Mouse (Mus musculus) embryonic facial prominence, embryonic 12.5 days (tissue): ENCODE results near the gene Spata19. TPM values are rescaled to one million over a fixed set of nuclear protein-coding genes. Genes with fewer than 3 reads are reported as not detected.
A peak's percentile ranks its signal among the peaks of the same experiment; 100 is the strongest.

ENCODE experiments used
- ATAC-seq: fragments of 200-750 bp; cut with Nextera tagmentation; 2 replicates; pipeline ENCODE4 v1.8.0; 2017; ENCODE audit not compliant: insufficient number of reproducible peaks, insufficient read depth, low FRiP score, low TSS enrichment
- H3K27ac ChIP-seq: fragments of 300-500 bp; sonication (generic); 2 replicates; pipeline ENCODE4 v1.5.1; 2016; ENCODE audit warnings: mild to moderate bottlenecking
- H3K27me3 ChIP-seq: fragments of 300-500 bp; sonication (generic); 2 replicates; pipeline ENCODE4 v1.6.1; 2016; ENCODE audit warnings: mild to moderate bottlenecking, moderate library complexity
- H3K36me3 ChIP-seq: fragments of 300-500 bp; sonication (generic); 2 replicates; pipeline ENCODE4 v1.6.1; 2016; ENCODE audit warnings: mild to moderate bottlenecking
- H3K4me1 ChIP-seq: fragments of 300-500 bp; sonication (generic); 2 replicates; pipeline ENCODE4 v1.6.1; 2016
- H3K4me2 ChIP-seq: fragments of 300-500 bp; sonication (generic); replicated peaks from 2 replicates; pipeline ENCODE4 v1.6.1; 2016; ENCODE audit warnings: mild to moderate bottlenecking, moderate library complexity
- H3K4me3 ChIP-seq: fragments of 300-500 bp; sonication (generic); 2 replicates; pipeline ENCODE4 v1.5.1; 2016; ENCODE audit warnings: mild to moderate bottlenecking
- H3K9ac ChIP-seq: fragments of 300-500 bp; sonication (generic); 2 replicates; pipeline ENCODE4 v1.6.1; 2016; ENCODE audit warnings: mild to moderate bottlenecking, moderate library complexity
- H3K9me3 ChIP-seq: fragments of 300-500 bp; sonication (generic); 2 replicates; pipeline ENCODE4 v1.6.1; 2016; ENCODE audit warnings: mild to moderate bottlenecking, moderate library complexity
- WGBS: fragments of 180-500 bp; shearing (Covaris S2); methylation state at CpG from one replicate; pipeline ENCODE4 v1.1.7; 2016; 5-methylcytosine and 5-hydroxymethylcytosine counted together
- polyA plus RNA-seq: library from polyadenylated mRNA; unstranded; fragments of >200 nt; fragmentation: Nextera tagmentation; extraction: Ambion mirVana; gene quantifications from 2 replicates; pipeline ENCODE4 v1.2.1, GENCODE M21; 2016

The Spata19 gene
- polyA plus RNA-seq: not detected in 2 replicates

DNA sequence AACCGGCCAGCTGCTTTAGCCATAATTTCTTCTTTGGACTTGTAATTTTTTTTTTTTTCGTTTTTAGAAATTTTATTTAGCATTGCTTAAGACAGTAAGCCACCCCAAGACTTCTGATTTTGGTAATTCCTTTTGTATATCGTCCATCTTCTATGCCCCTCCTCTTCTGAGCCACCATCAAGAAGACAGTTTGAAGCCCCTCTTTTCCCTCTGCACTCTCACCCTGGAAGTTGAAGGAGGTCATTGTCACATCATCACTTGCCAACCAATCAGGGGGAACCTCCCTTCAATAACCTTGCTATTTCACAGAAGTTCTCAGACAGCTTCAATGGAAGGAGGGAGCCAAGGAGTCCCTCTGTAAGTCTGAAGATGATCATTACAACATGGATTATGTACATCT lies at the start of gene Spata19:
Spata19 (plus strand) TSS at position 301 of the 400 bp plus-strand sequence.
- H3K4me3 ChIP-seq: no peak within 1 kb of the TSS
- no peak for ATAC-seq
- H3K4me2 ChIP-seq: no peak within 1 kb of the TSS
- no peaks in the 10 kb centered on the region for H3K36me3 ChIP-seq
- no peak within 1 kb of the TSS for H3K27ac ChIP-seq
- 78% methylated on average over 3 of the region's 3 CpGs for WGBS
- H3K9ac ChIP-seq: no peak within 1 kb of the TSS
- H3K9me3 ChIP-seq: no peaks in the 10 kb centered on the region
- no peaks in the 10 kb centered on the region for H3K27me3 ChIP-seq
- H3K4me1 ChIP-seq: no peaks in the 10 kb centered on the region

DNA sequence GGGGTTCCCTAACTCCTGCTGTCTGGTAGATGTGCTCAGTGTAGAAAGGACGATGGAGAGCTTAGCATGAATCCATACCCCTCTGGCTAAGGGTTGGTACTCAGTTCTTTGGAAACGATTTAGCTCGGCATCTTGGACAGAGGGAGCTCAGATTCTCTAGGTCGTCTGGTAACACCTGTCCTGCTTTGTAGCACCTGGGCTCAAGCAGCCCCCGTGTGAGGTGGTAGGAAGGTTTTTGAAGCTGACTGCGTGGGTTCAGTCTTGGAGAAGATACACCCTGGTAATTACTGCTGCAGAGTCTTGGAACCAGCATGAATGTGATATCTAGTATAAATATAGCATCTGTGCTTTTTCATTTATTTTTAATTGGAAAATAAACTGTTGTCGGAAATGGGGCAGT lies 43.5 kb upstream of the Spata19 start:
- no peaks in the 10 kb centered on the region for H3K4me1 ChIP-seq
- H3K9me3 ChIP-seq: no peaks in the 10 kb centered on the region
- no peak overlapping the region for H3K4me3 ChIP-seq
- no peak for ATAC-seq
- 83% methylated on average over 7 of the region's 7 CpGs for WGBS
- H3K9ac ChIP-seq: no peak overlapping the region
- no peaks in the 10 kb centered on the region for H3K36me3 ChIP-seq
- no peak overlapping the region for H3K27ac ChIP-seq
- no peaks in the 10 kb centered on the region for H3K27me3 ChIP-seq
- H3K4me2 ChIP-seq: no peak overlapping the region

DNA sequence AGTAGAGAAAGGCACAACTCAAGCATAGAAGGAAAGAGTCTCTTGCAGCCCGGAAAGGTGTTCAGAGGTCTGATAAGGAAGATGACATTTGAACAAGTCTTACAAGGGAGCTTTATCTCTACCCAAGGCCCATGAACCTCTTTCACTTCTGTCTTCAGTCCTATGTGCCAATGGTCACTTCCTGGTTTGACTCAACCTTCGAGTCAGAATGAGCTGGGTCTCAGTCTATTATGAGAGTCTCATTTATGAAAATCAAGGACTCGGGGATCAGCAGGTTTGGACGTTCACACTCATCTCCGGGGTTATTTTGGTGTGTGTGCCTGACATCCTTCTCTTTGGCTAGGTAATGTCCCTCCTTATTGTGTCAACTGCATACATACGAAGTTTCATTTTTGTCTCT lies 38.7 kb upstream of the Spata19 start:
- no peak overlapping the region for H3K4me3 ChIP-seq
- 88% methylated on average over 6 of the region's 6 CpGs for WGBS
- no peaks in the 10 kb centered on the region for H3K27me3 ChIP-seq
- no peaks in the 10 kb centered on the region for H3K36me3 ChIP-seq
- ATAC-seq: no peak
- H3K9me3 ChIP-seq: no peaks in the 10 kb centered on the region
- H3K4me2 ChIP-seq: no peak overlapping the region
- H3K27ac ChIP-seq: no peak overlapping the region
- no peak overlapping the region for H3K9ac ChIP-seq
- H3K4me1 ChIP-seq: no peaks in the 10 kb centered on the region

DNA sequence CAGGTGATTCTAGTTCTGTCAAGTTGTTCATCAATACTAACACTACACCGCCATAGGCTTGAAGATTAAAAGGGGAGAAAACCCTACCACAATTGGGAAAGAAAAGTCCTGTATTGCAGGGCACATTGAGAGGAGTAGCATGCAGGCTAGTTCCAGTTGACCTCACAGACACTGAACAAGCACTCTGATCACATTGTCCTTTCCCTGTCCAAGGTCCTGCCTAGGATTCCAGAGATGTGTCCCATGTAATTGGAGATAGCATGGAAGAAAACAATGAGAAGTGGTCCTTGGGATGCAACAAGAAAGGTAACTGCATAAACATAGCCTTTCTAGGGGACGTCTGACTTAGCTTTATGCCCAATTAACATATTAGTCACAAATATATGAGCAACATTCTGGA lies 29.4 kb upstream of the Spata19 start:
- Histone ChIP-seq H3K9ac (no peak overlapping the region), H3K27me3 (no peaks in the 10 kb centered on the region), H3K4me1 (0 out of 2 replicates have a peak, but pooled peaks cover 3% of the 10 kb centered on the region), H3K36me3 (no peaks in the 10 kb centered on the region), H3K4me3 (no peak overlapping the region), H3K9me3 (no peaks in the 10 kb centered on the region), H3K27ac (no peak overlapping the region), H3K4me2 (no peak overlapping the region)
- ATAC-seq: no peak
- 63% methylated on average over 2 of the region's 2 CpGs for WGBS

DNA sequence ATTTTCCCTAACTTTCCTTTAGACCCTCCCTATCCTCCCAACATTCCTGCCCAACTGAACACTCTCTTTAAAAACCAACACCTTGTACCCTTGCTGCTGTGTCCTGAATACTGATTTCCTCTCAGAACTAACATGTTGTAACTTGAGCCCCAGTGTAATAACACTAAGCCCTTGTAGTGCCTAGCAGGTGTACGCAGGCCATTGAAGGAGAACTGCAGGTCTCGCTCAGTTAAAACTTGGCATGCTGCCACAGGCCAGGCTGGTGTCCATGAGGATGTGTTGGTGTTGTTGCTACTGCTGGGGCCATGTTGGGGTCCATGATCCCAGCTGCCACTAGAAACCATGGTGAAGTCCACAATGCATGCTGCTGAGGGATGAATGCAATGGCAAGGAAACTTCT lies 27.5 kb upstream of the Spata19 start:
- no peak for ATAC-seq

DNA sequence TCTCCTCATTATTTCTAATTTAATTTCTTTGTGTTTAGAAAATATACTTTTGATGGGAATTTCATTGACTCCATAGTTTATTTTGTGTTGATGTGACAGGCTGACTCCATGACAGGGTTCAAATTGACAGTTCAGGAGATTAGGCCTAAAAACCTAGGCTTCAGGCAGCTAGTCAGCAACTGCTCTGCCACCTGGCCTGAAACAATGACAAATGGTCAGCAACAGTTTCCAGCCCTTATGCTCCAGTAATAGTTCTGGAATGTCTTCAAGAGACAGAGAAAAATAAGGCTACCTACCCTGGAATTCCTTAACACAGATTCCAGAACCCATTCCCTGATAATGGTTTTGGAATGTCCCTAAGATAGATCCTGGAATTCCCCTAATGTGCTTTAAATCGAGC lies 20.9 kb upstream of the Spata19 start:
- Histone ChIP-seq H3K27ac (no peak overlapping the region), H3K9me3 (no peaks in the 10 kb centered on the region), H3K27me3 (no peaks in the 10 kb centered on the region), H3K9ac (no peak overlapping the region), H3K4me3 (no peak overlapping the region), H3K4me2 (no peak overlapping the region), H3K36me3 (no peaks in the 10 kb centered on the region), H3K4me1 (no peaks in the 10 kb centered on the region)
- ATAC-seq: no peak
- 68% methylated on average over 1 of the region's 1 CpGs for WGBS

More for the DNA sequence above, 27.5 kb upstream of the Spata19 start:
- Histone ChIP-seq H3K9ac (no peak overlapping the region), H3K4me3 (no peak overlapping the region), H3K4me2 (no peak overlapping the region), H3K27me3 (no peaks in the 10 kb centered on the region), H3K36me3 (no peaks in the 10 kb centered on the region), H3K4me1 (0 out of 2 replicates have a peak, but pooled peaks cover 3% of the 10 kb centered on the region), H3K9me3 (no peaks in the 10 kb centered on the region), H3K27ac (no peak overlapping the region)
- WGBS: 66% methylated on average over 2 of the region's 2 CpGs

DNA sequence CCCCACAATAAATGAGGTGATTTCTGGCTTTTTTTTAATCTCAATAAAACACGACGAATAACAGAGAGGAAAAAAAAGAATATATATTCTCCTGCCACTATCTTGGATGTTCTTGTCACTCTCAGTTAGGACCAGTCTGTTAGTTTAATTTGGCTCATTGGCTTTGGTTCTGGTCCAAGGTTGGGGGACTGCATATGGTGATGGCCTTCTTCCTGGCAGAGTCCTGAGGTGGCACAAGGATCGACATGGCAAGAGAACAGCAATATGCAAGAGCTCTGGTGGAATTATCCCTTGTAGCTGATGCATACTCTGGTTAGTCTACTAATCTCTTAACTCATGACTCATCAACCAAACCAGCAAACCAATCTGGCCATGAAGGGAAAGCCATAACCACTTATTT lies 9.6 kb upstream of the Spata19 start:
- no peaks in the 10 kb centered on the region for H3K36me3 ChIP-seq
- WGBS: 80% methylated on average over 3 of the region's 3 CpGs
- H3K4me1 ChIP-seq: no peaks in the 10 kb centered on the region
- no peak overlapping the region for H3K27ac ChIP-seq
- ATAC-seq: no peak
- no peak overlapping the region for H3K4me3 ChIP-seq
- no peaks in the 10 kb centered on the region for H3K9me3 ChIP-seq
- no peak overlapping the region for H3K4me2 ChIP-seq
- no peak overlapping the region for H3K9ac ChIP-seq
- no peaks in the 10 kb centered on the region for H3K27me3 ChIP-seq

DNA sequence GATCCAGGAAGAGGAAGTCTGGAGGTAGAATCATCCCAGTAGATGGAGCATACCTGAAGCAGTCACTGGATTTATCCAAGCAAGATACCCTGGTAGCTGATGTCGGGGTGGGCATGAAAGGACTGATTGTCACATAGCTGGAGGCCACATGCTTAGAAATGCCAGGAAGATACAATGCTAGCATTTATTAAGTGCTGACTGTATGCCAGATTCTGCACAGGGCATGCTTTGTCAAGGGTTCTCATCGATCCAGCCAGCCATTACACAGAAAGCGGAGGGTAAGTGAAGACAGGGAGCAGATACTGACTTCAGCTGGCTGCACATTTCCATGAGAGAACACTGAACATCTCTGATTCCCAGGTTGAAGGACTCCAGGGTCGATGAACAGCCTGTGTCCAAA lies 4.6 kb downstream of the Spata19 start:
- Histone ChIP-seq H3K36me3 (no peaks in the 10 kb centered on the region), H3K27ac (no peak overlapping the region), H3K27me3 (no peaks in the 10 kb centered on the region), H3K9me3 (no peaks in the 10 kb centered on the region), H3K9ac (no peak overlapping the region), H3K4me2 (no peak overlapping the region), H3K4me3 (no peak overlapping the region), H3K4me1 (no peaks in the 10 kb centered on the region)
- 72% methylated on average over 4 of the region's 4 CpGs for WGBS
- ATAC-seq: no peak

DNA sequence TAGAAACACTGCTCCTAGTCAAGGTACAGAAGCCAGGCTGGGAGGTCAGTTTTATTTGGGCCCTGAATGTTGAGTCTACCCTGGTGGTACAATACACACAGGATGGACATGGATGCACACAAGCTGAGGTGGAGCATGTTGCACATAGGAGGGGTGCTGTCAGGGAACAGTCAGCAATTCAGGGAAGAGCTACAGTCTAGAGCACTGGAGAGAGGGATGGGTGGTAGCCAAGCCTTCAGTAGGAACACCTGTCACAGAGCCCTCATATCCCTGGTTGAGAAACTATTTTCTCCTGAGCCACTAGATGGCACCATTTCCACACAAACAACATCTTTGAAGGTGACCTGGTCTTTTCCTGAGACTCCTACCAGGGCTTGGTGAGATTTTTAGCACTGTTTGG lies 13.1 kb downstream of the Spata19 start:
- ATAC-seq: 0 out of 2 replicates have a peak, but pooled peaks have one; percentile 36
- Histone ChIP-seq H3K36me3 (no peaks in the 10 kb centered on the region), H3K4me2 (no peak overlapping the region), H3K27me3 (no peaks in the 10 kb centered on the region), H3K9me3 (no peaks in the 10 kb centered on the region), H3K27ac (no peak overlapping the region), H3K4me1 (peaks cover 4% of the 10 kb centered on the region; the same call in 1 of the 2 replicates), H3K9ac (no peak overlapping the region), H3K4me3 (no peak overlapping the region)

DNA sequence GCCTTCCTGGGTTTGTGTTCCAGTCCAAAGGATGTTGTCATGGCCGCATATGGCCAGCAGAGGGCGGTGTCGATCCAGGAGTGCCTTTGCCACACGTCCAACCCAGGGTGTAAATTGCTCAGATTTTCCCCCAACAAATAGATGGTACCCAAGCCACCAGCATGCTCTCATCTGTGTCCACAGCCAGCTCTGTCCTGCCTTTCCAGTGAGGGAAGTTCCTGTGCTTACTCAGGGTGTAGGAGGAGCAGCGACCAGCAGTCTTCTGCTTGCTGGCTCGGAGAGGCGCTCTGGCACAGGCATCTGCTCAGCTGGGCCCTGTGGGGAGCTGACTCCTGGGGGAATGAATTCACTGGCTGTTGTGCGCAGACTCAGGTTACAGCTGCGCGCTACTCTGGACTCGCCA lies 17.5 kb downstream of the Spata19 start:
- peak; percentile 78 for ATAC-seq
- Histone ChIP-seq H3K27ac (no peak overlapping the region), H3K4me1 (peaks cover 4% of the 10 kb centered on the region; the same call in 1 of the 2 replicates), H3K4me3 (no peak overlapping the region), H3K27me3 (peaks cover 7% of the 10 kb centered on the region; the same call in 1 of the 2 replicates), H3K9me3 (no peaks in the 10 kb centered on the region), H3K36me3 (no peaks in the 10 kb centered on the region), H3K4me2 (peak overlapping the region; percentile 39), H3K9ac (no peak overlapping the region)
- WGBS: 2% methylated on average over 11 of the region's 11 CpGs

DNA sequence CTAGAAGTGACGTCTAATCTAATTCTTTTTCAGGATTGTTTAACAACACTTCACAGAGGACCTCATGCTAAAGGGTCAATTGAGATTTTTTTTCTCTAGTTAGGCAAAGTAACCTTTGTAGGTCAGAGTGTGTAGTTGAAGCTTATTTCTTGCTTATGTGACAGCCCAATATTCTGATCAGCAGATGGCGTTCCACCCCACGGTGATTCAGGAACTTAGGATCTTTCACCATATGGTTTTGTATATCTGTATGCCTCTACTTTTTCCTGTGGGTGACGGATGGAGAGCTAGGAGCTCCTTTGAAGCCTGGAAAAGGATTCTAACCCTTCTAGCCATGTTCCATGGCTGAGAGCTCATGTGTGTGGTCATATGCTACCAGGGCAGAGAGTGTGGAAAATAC lies 27.9 kb downstream of the Spata19 start:
- H3K9ac ChIP-seq: no peak overlapping the region
- H3K4me2 ChIP-seq: no peak overlapping the region
- 61% methylated on average over 4 of the region's 4 CpGs for WGBS
- no peak overlapping the region for H3K4me3 ChIP-seq
- no peaks in the 10 kb centered on the region for H3K4me1 ChIP-seq
- H3K9me3 ChIP-seq: no peaks in the 10 kb centered on the region
- no peak overlapping the region for H3K27ac ChIP-seq
- no peak for ATAC-seq
- H3K36me3 ChIP-seq: no peaks in the 10 kb centered on the region
- no peaks in the 10 kb centered on the region for H3K27me3 ChIP-seq

DNA sequence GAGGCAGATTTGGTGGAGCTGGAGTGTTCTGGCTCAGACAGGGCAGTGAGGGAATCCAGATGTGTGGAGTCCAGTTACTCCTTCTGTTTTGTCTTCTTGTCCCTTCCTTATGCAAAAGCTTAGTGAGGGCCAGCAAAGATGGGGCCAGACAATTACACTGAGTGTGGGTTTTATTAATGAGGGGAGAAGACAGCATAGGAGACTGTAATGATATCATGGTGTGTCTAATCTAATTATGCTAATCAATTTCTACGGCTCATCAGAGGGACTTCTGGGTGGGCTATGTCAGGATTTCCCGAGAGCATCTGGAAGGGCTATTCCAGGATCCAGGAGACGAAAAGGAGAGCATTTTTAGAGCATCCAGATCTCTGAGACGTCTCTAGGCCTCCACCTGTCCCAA lies 32.0 kb downstream of the Spata19 start:
- Histone ChIP-seq H3K4me1 (no peaks in the 10 kb centered on the region), H3K36me3 (no peaks in the 10 kb centered on the region), H3K27ac (no peak overlapping the region), H3K27me3 (no peaks in the 10 kb centered on the region), H3K4me2 (no peak overlapping the region), H3K4me3 (no peak overlapping the region), H3K9ac (no peak overlapping the region), H3K9me3 (no peaks in the 10 kb centered on the region)
- 33% methylated on average over 4 of the region's 4 CpGs for WGBS
- ATAC-seq: no peak

DNA sequence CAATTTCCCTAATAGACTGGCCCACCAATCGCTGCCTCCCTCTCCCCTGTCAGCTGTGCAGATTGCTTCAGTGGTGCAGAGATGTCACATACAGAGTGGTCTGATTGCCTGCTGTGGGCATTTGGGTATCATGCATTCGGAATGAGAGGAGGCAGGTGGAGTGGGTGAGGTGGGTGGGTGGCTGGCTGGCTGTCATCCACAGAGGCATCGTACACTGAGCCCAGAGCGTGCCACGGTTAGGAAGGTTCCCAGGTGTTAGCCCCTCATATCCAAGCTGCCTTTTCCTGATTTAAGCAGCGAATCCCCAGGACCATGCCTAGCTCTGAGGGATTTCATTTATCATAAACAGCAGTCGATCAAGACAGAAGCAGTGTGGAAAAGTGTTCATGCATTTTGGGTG lies 36.7 kb downstream of the Spata19 start:
- Histone ChIP-seq H3K36me3 (no peaks in the 10 kb centered on the region), H3K4me1 (peaks cover 3% of the 10 kb centered on the region; the same call in 1 of the 2 replicates), H3K4me2 (no peak overlapping the region), H3K4me3 (no peak overlapping the region), H3K27ac (no peak overlapping the region), H3K27me3 (no peaks in the 10 kb centered on the region), H3K9me3 (no peaks in the 10 kb centered on the region), H3K9ac (no peak overlapping the region)
- 79% methylated on average over 7 of the region's 7 CpGs for WGBS
- ATAC-seq: no peak
